Mouse (Mus musculus): Measurements from ENCODE around the gene Ints5.
"Not testable (repeated sequence)": the region's sequence is repeated elsewhere in the genome, so short reads cannot be mapped to it uniquely, and the experiment has no call there.

Ints5 gene

GRCm38 (mm10) chr19:8887585-8888463, 5.0 kb upstream of the Ints5 start:
- DNase-seq (ENCODE audit: low spot score): no peak

GRCm38 (mm10) chr19:8888511-8889385, 4.1 kb upstream of the Ints5 start, which contains the start of the genes 1810009A15Rik and Gm49416:
1810009A15Rik (plus strand) TSS chr19:8888853.
Gm49416 (plus strand) TSS chr19:8888926.
- peak; percentile 95 for DNase-seq (ENCODE audit: low spot score)

GRCm38 (mm10) chr19:8895397-8895960, 2.7 kb downstream of the Ints5 start:
- no peak for DNase-seq (ENCODE audit: low spot score)

GRCm38 (mm10) chr19:8896231-8896630, 3.4 kb downstream of the Ints5 start:
- DNase-seq (ENCODE audit: low spot score): not testable (repeated sequence)

- not testable (repeated sequence) for DNase-seq (ENCODE audit: low spot score)
Measured at GRCm38 (mm10) chr19:8897211-8897864, 4.5 kb downstream of the Ints5 start.

- peak; percentile 97 for DNase-seq (ENCODE audit: low spot score)
Measured at GRCm38 (mm10) chr19:8897865-8898495, 5.2 kb downstream of the Ints5 start, which contains the start of gene Ganab. Ganab (plus strand) TSS chr19:8898071.

GRCm38 (mm10) chr19:8898576-8898975, 5.8 kb downstream of the Ints5 start:
- DNase-seq (ENCODE audit: low spot score): no peak

- no peak for DNase-seq (ENCODE audit: low spot score)
Measured at GRCm38 (mm10) chr19:8899079-8899478, 6.3 kb downstream of the Ints5 start.

GRCm38 (mm10) chr19:8903412-8903811, 10.6 kb downstream of the Ints5 start:
- DNase-seq (ENCODE audit: low spot score): no peak

- DNase-seq (ENCODE audit: low spot score): no peak
Measured at GRCm38 (mm10) chr19:8908531-8908930, 15.7 kb downstream of the Ints5 start.

- no peak for DNase-seq (ENCODE audit: low spot score)
Measured at GRCm38 (mm10) chr19:8911810-8912209, 19.0 kb downstream of the Ints5 start.

GRCm38 (mm10) chr19:8914212-8914611, 21.4 kb downstream of the Ints5 start:
- DNase-seq (ENCODE audit: low spot score): no peak

- no peak for DNase-seq (ENCODE audit: low spot score)
Measured at GRCm38 (mm10) chr19:8919000-8919399, 26.2 kb downstream of the Ints5 start.

GRCm38 (mm10) chr19:8919684-8920072, 26.9 kb downstream of the Ints5 start:
- no peak for DNase-seq (ENCODE audit: low spot score)

- peak; percentile 95 for DNase-seq (ENCODE audit: low spot score)
Measured at GRCm38 (mm10) chr19:8920073-8920736, 27.4 kb downstream of the Ints5 start, which contains the start of gene B3gat3. B3gat3 (plus strand) TSS chr19:8920374.

- DNase-seq (ENCODE audit: low spot score): no peak
Measured at GRCm38 (mm10) chr19:8920836-8921291, 28.1 kb downstream of the Ints5 start.

- no peak for DNase-seq (ENCODE audit: low spot score)
Measured at GRCm38 (mm10) chr19:8921741-8922140, 28.9 kb downstream of the Ints5 start.

GRCm38 (mm10) chr19:8926766-8927165, 34.0 kb downstream of the Ints5 start:
- DNase-seq (ENCODE audit: low spot score): no peak

- DNase-seq (ENCODE audit: low spot score): no peak
Measured at GRCm38 (mm10) chr19:8927891-8928525, 35.2 kb downstream of the Ints5 start.

- DNase-seq (ENCODE audit: low spot score): no peak
Measured at GRCm38 (mm10) chr19:8928689-8929223, 36.0 kb downstream of the Ints5 start.
